Mouse (Mus musculus) neural tube, embryonic 13.5 days (tissue): Measurements from ENCODE around the gene G430095P16Rik. TPM values are rescaled to one million over a fixed set of nuclear protein-coding genes. Genes with fewer than 3 reads are reported as not detected.

ENCODE experiments used
- ATAC-seq: fragments of 200-750 bp; cut with Nextera tagmentation; 2 replicates; pipeline ENCODE4 v1.8.0; 2017; ENCODE audit warnings: low read depth, mild to moderate bottlenecking, moderate TSS enrichment, moderate library complexity
- H3K27ac ChIP-seq: fragments of 300-500 bp; sonication (generic); replicated peaks from 2 replicates; pipeline ENCODE4 v1.5.1; 2015; ENCODE audit warnings: moderate library complexity, mild to moderate bottlenecking, inconsistent platforms
- H3K27me3 ChIP-seq: fragments of 300-500 bp; sonication (generic); 2 replicates; pipeline ENCODE4 v1.6.1; 2015; ENCODE audit warnings: mild to moderate bottlenecking, inconsistent platforms
- H3K36me3 ChIP-seq: fragments of 300-500 bp; sonication (generic); 2 replicates; pipeline ENCODE4 v1.6.1; 2015; ENCODE audit warnings: mild to moderate bottlenecking, inconsistent platforms
- H3K4me1 ChIP-seq: fragments of 300-500 bp; sonication (generic); replicated peaks from 2 replicates; pipeline ENCODE4 v1.6.1; 2015; ENCODE audit warnings: inconsistent platforms
- H3K4me2 ChIP-seq: fragments of 300-500 bp; sonication (generic); 2 replicates; pipeline ENCODE4 v1.6.1; 2015; ENCODE audit warnings: inconsistent platforms, mild to moderate bottlenecking, moderate library complexity
- H3K4me3 ChIP-seq: fragments of 300-500 bp; sonication (generic); 2 replicates; pipeline ENCODE4 v1.5.1; 2015; ENCODE audit warnings: mild to moderate bottlenecking, inconsistent platforms
- H3K9ac ChIP-seq: fragments of 300-500 bp; sonication (generic); 2 replicates; pipeline ENCODE4 v1.6.1; 2015; ENCODE audit warnings: moderate library complexity, mild to moderate bottlenecking, inconsistent platforms
- H3K9me3 ChIP-seq: fragments of 300-500 bp; sonication (generic); 2 replicates; pipeline ENCODE4 v1.6.1; 2016; ENCODE audit warnings: inconsistent platforms
- WGBS: fragments of 180-500 bp; shearing (Covaris S2); methylation state at CpG from one replicate; pipeline ENCODE4 v1.1.7; 2015; 5-methylcytosine and 5-hydroxymethylcytosine counted together
- polyA plus RNA-seq: library from polyadenylated mRNA; unstranded; fragments of >200 nt; fragmentation: Nextera tagmentation; extraction: Ambion mirVana; gene quantifications from 2 replicates; pipeline ENCODE4 v1.2.1, GENCODE M21; 2015

Gene G430095P16Rik
- polyA plus RNA-seq, 1 experiment from 2014 or later, result 2.2 TPM

- no peaks in the 10 kb centered on the region for H3K9me3 ChIP-seq
- H3K9ac ChIP-seq, result peak overlapping the region; percentile 47; the same call in 1 of the 2 replicates
- peaks cover 97% of the 10 kb centered on the region for H3K4me1 ChIP-seq
- 91% methylated on average over 16 of the region's 16 CpGs for WGBS
- H3K36me3 ChIP-seq, result peaks cover 25% of the 10 kb centered on the region; the same call in 1 of the 2 replicates
- H3K4me2 ChIP-seq, result no peak overlapping the region
- peaks cover 25% of the 10 kb centered on the region for H3K27me3 ChIP-seq
- H3K4me3 ChIP-seq, result no peak overlapping the region
- peak overlapping the region; percentile 90 for H3K27ac ChIP-seq
- ATAC-seq, result no peak
Measured at GRCm38 (mm10) chr8:84729921-84730362, 7.1 kb downstream of the G430095P16Rik start.

GRCm38 (mm10) chr8:84730541-84731370 lies 7.9 kb downstream of the G430095P16Rik start:
- Histone ChIP-seq H3K9ac (peak overlapping the region; percentile 47; the same call in 1 of the 2 replicates), H3K27ac (peak overlapping the region; percentile 90), H3K9me3 (no peaks in the 10 kb centered on the region), H3K27me3 (peaks cover 27% of the 10 kb centered on the region), H3K4me1 (peaks cover 95% of the 10 kb centered on the region), H3K4me2 (no peak overlapping the region), H3K36me3 (peaks cover 20% of the 10 kb centered on the region; the same call in 1 of the 2 replicates), H3K4me3 (no peak overlapping the region)
- peak; percentile 30; the same call in 1 of the 2 replicates for ATAC-seq
- WGBS, result 34% methylated on average over 9 of the region's 9 CpGs

DNA sequence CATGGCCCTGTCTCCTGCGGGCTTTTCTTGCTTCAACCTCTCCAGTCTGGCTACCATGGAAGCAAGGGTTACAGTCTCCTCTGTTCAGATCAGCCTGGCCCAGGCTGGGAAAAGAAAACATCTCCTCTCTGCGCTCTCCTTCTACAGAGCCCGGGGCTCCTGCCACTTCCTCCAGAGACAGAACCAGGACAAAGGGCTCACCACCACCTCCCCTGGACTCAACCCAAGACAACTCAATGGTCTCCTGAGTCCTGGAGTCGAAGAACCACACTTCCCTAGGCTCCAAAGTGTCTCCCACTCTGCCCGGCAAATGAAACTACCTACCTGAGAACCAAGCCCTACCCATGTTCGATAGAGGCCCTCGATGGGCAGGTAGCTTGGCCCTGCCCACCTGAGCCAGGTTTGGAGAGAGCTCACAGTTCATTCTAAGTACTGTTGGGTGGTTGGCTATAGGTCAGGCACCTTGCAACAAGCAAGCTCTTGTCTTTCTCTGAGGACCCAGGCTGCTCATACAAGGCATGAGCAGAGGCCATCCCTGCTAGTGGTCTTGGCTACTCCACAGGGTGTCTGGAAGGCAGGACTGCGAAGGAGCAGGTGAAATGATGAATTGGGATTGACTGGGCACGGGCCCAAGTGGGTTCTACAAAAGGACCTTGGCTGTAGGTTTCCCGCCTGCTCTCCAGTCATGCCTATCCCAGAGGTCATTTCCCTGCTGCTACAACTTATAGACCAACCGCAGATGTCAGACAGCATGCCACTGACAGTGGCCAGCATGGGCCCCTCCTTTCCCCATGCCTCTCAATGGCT lies 8.8 kb downstream of the G430095P16Rik start:
- peak overlapping the region; percentile 47 for H3K9ac ChIP-seq
- 62% methylated on average over 11 of the region's 11 CpGs for WGBS
- H3K27me3 ChIP-seq, result peaks cover 36% of the 10 kb centered on the region
- H3K27ac ChIP-seq, result peak overlapping the region; percentile 90
- peaks cover 95% of the 10 kb centered on the region for H3K4me1 ChIP-seq
- no peak overlapping the region for H3K4me3 ChIP-seq
- ATAC-seq, result no peak
- no peaks in the 10 kb centered on the region for H3K9me3 ChIP-seq
- peaks cover 12% of the 10 kb centered on the region; the same call in 1 of the 2 replicates for H3K36me3 ChIP-seq
- H3K4me2 ChIP-seq, result no peak overlapping the region

- ATAC-seq, result no peak
- Histone ChIP-seq H3K9ac (no peak overlapping the region), H3K4me2 (no peak overlapping the region), H3K36me3 (0 out of 2 replicates have a peak, but pooled peaks cover 2% of the 10 kb centered on the region), H3K9me3 (no peaks in the 10 kb centered on the region), H3K4me3 (no peak overlapping the region), H3K4me1 (peaks cover 97% of the 10 kb centered on the region), H3K27me3 (peaks cover 45% of the 10 kb centered on the region), H3K27ac (peak overlapping the region; percentile 90)
- WGBS, result 51% methylated on average over 5 of the region's 5 CpGs
Measured at GRCm38 (mm10) chr8:84732545-84732944, 9.7 kb downstream of the G430095P16Rik start.

- H3K36me3 ChIP-seq, result no peaks in the 10 kb centered on the region
- H3K4me3 ChIP-seq, result no peak overlapping the region
- peaks cover 97% of the 10 kb centered on the region for H3K4me1 ChIP-seq
- peak overlapping the region; percentile 90 for H3K27ac ChIP-seq
- peaks cover 50% of the 10 kb centered on the region for H3K27me3 ChIP-seq
- no peak for ATAC-seq
- no peak overlapping the region for H3K4me2 ChIP-seq
- H3K9ac ChIP-seq, result 0 out of 2 replicates have a peak overlapping the region, but pooled peaks have one; percentile 31
- H3K9me3 ChIP-seq, result no peaks in the 10 kb centered on the region
- WGBS, result 49% methylated on average over 6 of the region's 6 CpGs
Measured at GRCm38 (mm10) chr8:84732996-84733395, 10.2 kb downstream of the G430095P16Rik start.

- Histone ChIP-seq H3K27ac (0 out of 2 replicates have a peak overlapping the region, but pooled peaks have one; percentile 3), H3K9ac (no peak overlapping the region), H3K4me3 (no peak overlapping the region), H3K27me3 (peaks cover 59% of the 10 kb centered on the region), H3K4me2 (no peak overlapping the region), H3K4me1 (peaks cover 97% of the 10 kb centered on the region), H3K9me3 (no peaks in the 10 kb centered on the region), H3K36me3 (no peaks in the 10 kb centered on the region)
- 92% methylated on average over 6 of the region's 6 CpGs for WGBS
- no peak for ATAC-seq
Measured at GRCm38 (mm10) chr8:84733959-84734358, 11.2 kb downstream of the G430095P16Rik start.

GRCm38 (mm10) chr8:84734680-84735079 lies 11.9 kb downstream of the G430095P16Rik start:
- H3K36me3 ChIP-seq, result no peaks in the 10 kb centered on the region
- H3K9ac ChIP-seq, result no peak overlapping the region
- no peak overlapping the region for H3K4me2 ChIP-seq
- peaks cover 97% of the 10 kb centered on the region for H3K4me1 ChIP-seq
- WGBS, result 80% methylated on average over 2 of the region's 2 CpGs
- H3K9me3 ChIP-seq, result no peaks in the 10 kb centered on the region
- H3K27ac ChIP-seq, result no peak overlapping the region
- no peak overlapping the region for H3K4me3 ChIP-seq
- no peak for ATAC-seq
- peaks cover 67% of the 10 kb centered on the region for H3K27me3 ChIP-seq

- no peaks in the 10 kb centered on the region for H3K9me3 ChIP-seq
- H3K4me3 ChIP-seq, result no peak overlapping the region
- no peaks in the 10 kb centered on the region for H3K36me3 ChIP-seq
- H3K27ac ChIP-seq, result no peak overlapping the region; the same call in 1 of the 2 replicates
- peaks cover 97% of the 10 kb centered on the region for H3K4me1 ChIP-seq
- H3K4me2 ChIP-seq, result no peak overlapping the region
- WGBS, result 37% methylated on average over 2 of the region's 2 CpGs
- ATAC-seq, result no peak
- peaks cover 76% of the 10 kb centered on the region for H3K27me3 ChIP-seq
- peak overlapping the region; percentile 13 for H3K9ac ChIP-seq
Measured at GRCm38 (mm10) chr8:84735597-84735996, 12.8 kb downstream of the G430095P16Rik start.

DNA sequence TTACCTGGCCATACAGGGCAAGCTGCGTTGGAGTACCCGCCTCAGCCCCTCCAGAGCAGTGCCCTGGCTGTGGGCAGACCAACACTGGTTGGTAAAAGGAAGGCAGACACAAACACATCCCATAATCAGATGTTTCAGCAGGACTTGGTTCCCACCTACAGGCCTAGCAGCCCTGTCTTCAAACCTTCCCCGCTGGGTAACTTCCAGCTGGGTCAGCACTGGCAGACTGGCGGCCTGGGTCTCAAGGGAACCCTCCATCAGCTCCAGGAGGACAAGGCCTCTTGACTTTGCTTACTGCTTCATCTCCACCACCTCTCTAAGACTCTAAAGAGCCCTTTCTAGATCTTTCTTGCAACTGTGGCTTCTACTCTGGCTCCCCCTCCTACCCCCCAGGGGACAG lies 13.7 kb downstream of the G430095P16Rik start:
- Histone ChIP-seq H3K4me3 (no peak overlapping the region), H3K4me1 (peaks cover 97% of the 10 kb centered on the region), H3K9ac (0 out of 2 replicates have a peak overlapping the region, but pooled peaks have one; percentile 2), H3K36me3 (no peaks in the 10 kb centered on the region), H3K27me3 (peaks cover 85% of the 10 kb centered on the region), H3K27ac (no peak overlapping the region), H3K4me2 (no peak overlapping the region), H3K9me3 (no peaks in the 10 kb centered on the region)
- WGBS, result 79% methylated on average over 4 of the region's 4 CpGs
- no peak for ATAC-seq

GRCm38 (mm10) chr8:84737608-84738007 lies 14.8 kb downstream of the G430095P16Rik start:
- peaks cover 96% of the 10 kb centered on the region for H3K27me3 ChIP-seq
- H3K9ac ChIP-seq, result 0 out of 2 replicates have a peak overlapping the region, but pooled peaks have one; percentile 52
- no peaks in the 10 kb centered on the region for H3K36me3 ChIP-seq
- WGBS, result 1% methylated on average over 16 of the region's 16 CpGs
- no peaks in the 10 kb centered on the region for H3K9me3 ChIP-seq
- ATAC-seq, result 0 out of 2 replicates have a peak, but pooled peaks have one; percentile 21
- peak overlapping the region; percentile 40 for H3K4me2 ChIP-seq
- no peak overlapping the region for H3K27ac ChIP-seq
- peaks cover 97% of the 10 kb centered on the region for H3K4me1 ChIP-seq
- H3K4me3 ChIP-seq, result peak overlapping the region; percentile 11; the same call in 1 of the 2 replicates

DNA sequence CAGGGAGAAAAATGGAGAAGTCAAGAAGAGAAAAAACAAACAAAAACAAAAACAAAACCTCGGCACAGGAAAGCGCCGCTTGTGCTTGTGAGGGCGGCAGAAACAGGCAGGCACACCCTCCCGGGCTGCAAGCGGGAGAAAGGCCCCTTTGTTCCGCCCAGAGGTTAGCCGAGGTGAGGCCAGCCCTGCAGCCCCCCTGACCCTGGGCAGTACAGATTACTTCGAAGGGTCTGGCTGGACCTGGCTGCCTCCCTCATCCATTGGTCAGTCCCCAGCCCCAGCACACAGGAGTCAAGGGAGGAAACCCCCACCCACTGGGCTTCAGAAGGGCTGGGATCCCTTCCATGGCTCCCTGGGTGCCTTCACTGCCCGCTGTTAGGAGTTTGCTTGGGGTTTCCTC lies 15.5 kb downstream of the G430095P16Rik start:
- Histone ChIP-seq H3K27me3 (peaks cover 98% of the 10 kb centered on the region), H3K4me2 (peak overlapping the region; percentile 40; the same call in 1 of the 2 replicates), H3K9me3 (no peaks in the 10 kb centered on the region), H3K27ac (peak overlapping the region; percentile 47), H3K36me3 (no peaks in the 10 kb centered on the region), H3K9ac (peak overlapping the region; percentile 52; the same call in 1 of the 2 replicates), H3K4me1 (peaks cover 97% of the 10 kb centered on the region), H3K4me3 (no peak overlapping the region)
- ATAC-seq, result no peak
- WGBS, result 6% methylated on average over 10 of the region's 10 CpGs
